Mouse (Mus musculus) mature B cell (primary cell): Measurements from ENCODE around the gene Stx11.

Experiments
- in situ Hi-C: fragments of 300-500 bp; cut with MboI; formaldehyde crosslinking; loops from 2 replicates; pipeline ENCODE4 v1.14.3; 2019

The Stx11 gene

DNA sequence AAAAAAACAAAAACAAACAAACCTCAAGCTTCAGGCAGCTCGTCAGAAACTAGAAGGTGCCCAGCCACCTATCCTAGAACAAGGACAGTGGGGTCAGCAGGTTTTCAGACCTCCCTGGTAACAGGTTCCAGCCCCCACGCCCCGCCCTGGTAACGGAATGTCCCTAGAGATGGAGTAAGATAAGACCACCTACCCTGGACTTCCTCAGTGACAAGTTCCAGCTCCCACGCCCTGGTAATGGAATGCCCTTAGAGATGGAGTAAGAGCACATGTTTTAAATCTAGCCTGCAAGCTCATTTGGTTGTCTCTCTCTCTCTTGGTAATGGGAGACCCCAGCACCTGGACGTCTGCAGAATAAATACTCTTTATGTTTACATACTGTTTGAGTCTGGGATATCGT lies 48.3 kb downstream of the Stx11 start:
- in situ Hi-C loops: no loop called here

DNA sequence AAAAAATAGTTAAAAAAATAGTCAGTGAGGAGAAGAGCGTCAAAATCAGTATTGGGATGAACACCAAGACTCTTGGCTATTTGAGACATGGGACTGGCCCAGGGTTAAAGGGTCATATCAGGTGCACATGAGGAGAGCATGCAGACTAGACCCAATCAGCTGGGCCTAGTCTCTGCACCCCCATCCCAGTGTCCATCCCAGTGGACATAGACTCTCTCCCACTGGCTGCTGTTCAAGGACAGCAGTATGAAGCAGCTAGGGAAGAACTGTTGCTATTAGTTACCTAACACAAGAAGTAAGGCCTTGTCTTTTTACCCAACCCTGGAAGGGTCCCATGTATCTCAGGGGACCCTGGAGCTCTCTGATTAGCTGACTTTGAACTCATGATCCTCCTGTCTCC lies 49.9 kb downstream of the Stx11 start:
- in situ Hi-C loops: no loop called here

DNA sequence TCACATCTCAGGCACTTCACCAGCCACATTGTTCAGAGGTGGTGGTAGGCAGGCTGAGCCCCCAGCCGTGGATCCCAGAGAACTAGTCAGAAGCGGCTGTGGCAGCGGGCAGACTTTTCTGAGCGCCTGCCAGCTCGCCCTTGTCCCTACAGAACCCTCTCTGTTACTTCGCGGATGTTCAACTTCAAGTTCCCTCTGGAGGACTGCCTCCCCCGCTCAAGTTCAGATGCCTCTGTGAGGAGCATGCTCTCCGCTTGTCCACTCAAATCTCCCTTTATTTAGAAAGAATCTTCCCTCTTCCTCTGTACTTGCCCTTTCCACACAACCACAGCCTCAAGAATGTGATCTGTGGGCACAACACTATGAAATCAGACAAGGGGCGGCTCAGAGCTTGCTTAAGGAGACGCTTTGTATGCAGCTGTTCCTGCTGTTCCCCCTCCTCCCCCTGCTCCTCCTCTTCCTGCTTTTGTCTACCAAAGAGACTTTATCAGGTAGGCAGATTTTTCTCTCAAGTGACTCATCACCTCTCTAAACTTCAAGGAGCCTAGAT lies 52.0 kb downstream of the Stx11 start:
- in situ Hi-C loops: no loop called here

DNA sequence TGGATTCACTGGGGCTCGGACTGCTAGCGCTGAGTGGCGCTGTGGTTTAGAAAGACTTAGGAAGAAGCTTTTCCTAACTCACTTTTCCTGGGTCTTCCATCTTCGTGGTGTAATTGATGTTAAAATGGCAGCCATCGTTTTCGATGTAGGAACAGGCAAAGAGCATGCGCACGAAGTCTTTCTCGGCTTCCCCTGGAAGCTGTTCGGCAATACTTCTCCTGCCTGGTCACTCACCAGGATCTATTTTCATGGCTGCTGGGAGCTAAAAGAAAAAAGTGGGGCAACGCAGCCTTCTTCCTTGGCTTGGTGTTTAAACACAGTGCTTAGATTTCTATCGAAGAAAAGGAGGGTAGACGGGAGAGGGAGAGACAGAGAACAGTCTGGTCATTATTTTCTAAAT lies 52.6 kb downstream of the Stx11 start:
- in situ Hi-C loops: no loop called here

- in situ Hi-C loops: no loop called here
These were observed 54.2 kb downstream of the Stx11 start for GRCm38 (mm10) chr10:12909891-12910290.

DNA sequence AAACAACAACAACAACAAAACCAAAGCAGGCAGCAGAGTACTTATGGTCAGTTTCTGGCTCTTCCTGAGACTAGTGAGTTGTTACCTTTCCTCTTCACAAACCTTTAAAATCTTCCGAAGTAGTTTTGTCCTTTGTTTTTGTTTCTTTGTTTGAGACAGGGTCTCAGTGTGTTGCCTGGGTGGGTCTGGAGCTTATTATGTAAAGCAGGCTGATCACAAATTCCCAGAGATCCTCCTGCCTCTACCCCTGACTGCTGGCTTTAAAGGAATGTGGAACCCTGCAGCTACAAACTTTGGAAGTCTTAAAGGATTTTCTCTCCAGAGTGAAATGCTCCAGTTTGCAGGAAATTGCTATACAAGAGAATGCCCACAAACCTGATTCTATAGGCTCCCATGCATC lies 54.9 kb downstream of the Stx11 start:
- in situ Hi-C loops: no loop called here

DNA sequence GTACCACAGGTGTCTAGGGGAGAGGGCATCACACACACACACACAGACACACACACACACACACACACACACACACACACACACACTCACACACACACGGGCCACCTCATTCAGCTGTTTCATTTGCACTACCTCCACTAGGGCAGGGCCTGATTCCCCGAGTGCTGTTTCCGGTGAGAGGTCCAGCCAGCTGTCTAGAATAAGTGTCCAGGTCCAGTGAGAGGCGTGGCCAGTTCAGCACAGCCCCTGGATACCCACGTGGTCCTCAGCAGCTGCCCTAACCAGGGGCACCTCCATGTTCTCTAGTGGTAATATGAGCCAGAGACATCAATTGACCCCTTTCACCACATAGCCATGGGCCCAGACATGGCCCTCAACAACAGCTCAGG lies 60.0 kb downstream of the Stx11 start:
- in situ Hi-C loops: no loop called here

DNA sequence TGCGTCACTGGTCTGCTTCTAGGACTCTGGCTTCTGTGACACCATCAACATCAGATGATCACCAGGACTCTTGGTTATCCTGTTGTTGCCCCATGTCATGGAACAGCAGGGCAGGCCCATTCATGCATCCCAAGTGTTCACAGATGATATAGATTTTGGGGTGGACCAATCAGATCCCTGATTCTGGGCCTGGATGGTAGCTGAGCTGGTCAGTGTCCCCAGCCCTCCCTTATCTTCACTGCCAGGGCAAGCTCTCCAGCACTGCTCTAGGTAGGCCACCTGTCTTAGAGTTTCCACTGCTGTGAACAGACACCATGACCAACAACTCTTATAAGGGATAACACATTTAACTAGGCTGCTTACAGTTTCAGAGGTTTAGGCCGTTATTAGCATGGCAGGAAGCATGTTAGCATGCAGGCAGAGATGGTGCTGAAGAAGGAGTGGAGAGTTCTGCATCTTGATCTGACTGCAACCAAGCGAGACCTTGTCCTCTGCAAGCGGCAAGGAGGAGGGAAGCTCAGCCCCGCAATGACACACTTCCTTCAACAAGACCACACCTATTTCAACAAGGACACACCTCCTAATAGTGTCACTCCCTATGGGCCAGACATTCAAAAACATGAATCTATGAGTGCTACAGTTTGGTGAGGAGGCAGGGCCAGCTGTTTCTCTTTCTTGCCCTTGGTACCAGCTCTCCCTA lies 60.5 kb downstream of the Stx11 start:
- in situ Hi-C loops: no loop called here

- in situ Hi-C loops: no loop called here
These were observed 64.2 kb downstream of the Stx11 start for GRCm38 (mm10) chr10:12899901-12900300.

GRCm38 (mm10) chr10:12893339-12893738 lies 70.8 kb downstream of the Stx11 start:
- in situ Hi-C loops: no loop called here

DNA sequence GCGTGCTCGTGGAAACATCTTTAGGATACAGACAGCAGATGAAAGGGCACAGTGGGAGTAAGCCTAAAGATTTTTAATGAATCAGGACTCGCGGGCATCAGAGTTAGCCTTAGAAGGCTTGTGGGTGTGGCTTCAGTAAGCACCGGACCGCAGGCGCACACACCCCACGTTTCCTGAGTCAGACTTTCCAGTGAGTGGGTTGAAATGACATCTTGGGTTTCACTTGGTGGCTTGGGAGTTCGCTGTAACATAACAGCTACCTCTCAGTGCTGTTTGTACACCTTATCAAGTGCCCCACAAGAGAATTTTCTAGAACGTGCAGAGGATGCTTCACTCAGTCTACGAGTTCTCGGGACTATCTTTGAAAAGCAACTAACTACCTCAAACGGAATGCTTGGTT lies 75.7 kb downstream of the Stx11 start:
- in situ Hi-C loops: no loop called here
